12 mouse cellular contexts compared by ENCODE assay signal in the genomic region with DNA sequence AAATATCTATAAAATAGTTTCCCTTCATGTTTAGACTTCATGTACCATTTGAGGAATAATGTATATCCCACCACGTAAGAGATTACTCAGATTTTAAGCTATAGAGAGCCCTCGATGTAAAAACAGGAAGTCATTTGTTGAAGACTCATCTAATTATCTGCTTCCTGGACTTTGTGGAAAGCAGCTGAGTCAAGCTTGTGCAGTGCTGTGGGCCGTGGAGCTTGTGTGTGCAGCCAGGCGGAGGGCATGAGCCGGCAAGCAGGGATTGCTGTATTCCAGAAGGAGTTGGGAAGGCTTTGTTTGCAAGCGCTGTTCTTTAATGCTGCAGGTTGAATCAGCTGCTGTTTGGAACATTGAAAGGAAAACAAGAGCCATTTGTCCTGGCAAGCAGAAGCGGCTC. TPM values are rescaled to one million over a fixed set of nuclear protein-coding genes. Genes with fewer than 3 reads are reported as not detected.
DNase-seq lines count a peak whose midpoint lies in the region; ATAC-seq and TF ChIP-seq lines count a peak whose summit lies in the region.
"Had no signal": no experiment of that assay in that cellular context is flagged by ENCODE, and none has a peak within 500 bp of the region (broad histone marks: within the 10 kb centered on the region; RNA-seq: fewer than 3 reads in every experiment).

No protein-coding gene starts in this region.

- no peaks in the 10 kb centered on the region for H3K36me3 ChIP-seq in lung, embryonic 14.5 days (ENCODE audit: insufficient read depth)
- H3K36me3 ChIP-seq in G1E (replicated peaks) = peaks cover 58% of the 10 kb centered on the region
- H3K36me3 ChIP-seq in hindbrain, embryonic 10.5 days = no peaks in the 10 kb centered on the region
- H3K36me3 ChIP-seq: forebrain, embryonic 12.5 days; hindbrain, embryonic 15.5 days; neural tube, embryonic 15.5 days had no signal

- no peaks in the 10 kb centered on the region for H3K9me3 ChIP-seq in lung, embryonic 14.5 days (ENCODE audit: low read depth, low read length)
- H3K9me3 ChIP-seq in G1E (replicated peaks) = 0 out of 2 replicates have a peak, but pooled peaks cover 4% of the 10 kb centered on the region
- peaks cover 4% of the 10 kb centered on the region; the same call in 1 of the 2 replicates for H3K9me3 ChIP-seq in hindbrain, embryonic 10.5 days
- H3K9me3 ChIP-seq: forebrain, embryonic 12.5 days; heart, embryonic 10.5 days; hindbrain, embryonic 15.5 days; neural tube, embryonic 15.5 days had no signal

- WGBS in lung, embryonic 14.5 days = 59% methylated on average over 7 of the region's 7 CpGs
- 27% methylated on average over 7 of the region's 7 CpGs for WGBS in olfactory bulb, adult 2 months
- WGBS in hindbrain, embryonic 10.5 days = 58% methylated on average over 7 of the region's 7 CpGs

- H3K4me2 ChIP-seq in lung, embryonic 14.5 days = no peak overlapping the region
- H3K4me2 ChIP-seq: forebrain, embryonic 12.5 days; hindbrain, embryonic 15.5 days; neural tube, embryonic 15.5 days had no signal

- no peak overlapping the region for H3K4me3 ChIP-seq in lung, embryonic 14.5 days (ENCODE audit: low read depth, low read length)
- no peak overlapping the region for H3K4me3 ChIP-seq in G1E (ENCODE audit: low read depth, low read length)
- no peak overlapping the region for H3K4me3 ChIP-seq in olfactory bulb, adult 2 months (ENCODE audit: insufficient read depth, low read depth, low read length)
- H3K4me3 ChIP-seq in hindbrain, embryonic 10.5 days = no peak overlapping the region
- H3K4me3 ChIP-seq: forebrain, embryonic 12.5 days; heart, embryonic 10.5 days; hindbrain, embryonic 15.5 days; neural tube, embryonic 15.5 days had no signal

- H3K9ac ChIP-seq in lung, embryonic 14.5 days = no peak overlapping the region
- H3K9ac ChIP-seq: forebrain, embryonic 12.5 days; hindbrain, embryonic 15.5 days; neural tube, embryonic 15.5 days had no signal

- H3K27ac ChIP-seq in lung, embryonic 14.5 days (ENCODE audit: low read depth) = no peak overlapping the region
- H3K27ac ChIP-seq in olfactory bulb, adult 2 months (ENCODE audit: insufficient read depth, low read depth, low read length) = peak overlapping the region; percentile 54
- no peak overlapping the region for H3K27ac ChIP-seq in hindbrain, embryonic 10.5 days
- H3K27ac ChIP-seq: heart, embryonic 10.5 days; hindbrain, embryonic 15.5 days; neural tube, embryonic 15.5 days had no signal

- no peak for TF ChIP-seq POLR2A in olfactory bulb, adult 2 months (IDR thresholded peaks at IDR 0.05; ENCODE audit: insufficient read depth, low read depth, low read length)

- DNase-seq in lung, embryonic 14.5 days = peak; percentile 39
- no peak for DNase-seq in lung, postnatal 10 days
- DNase-seq in G1E (ENCODE audit: low spot score) = no peak
- peak; percentile 77 for DNase-seq in brain, adult 2 months (ENCODE audit: low read depth, low spot score)
- no peak for DNase-seq in left cerebral cortex, adult 18-20 months (ENCODE audit: low spot score in 2 of 2)
- DNase-seq in hindbrain, embryonic 10.5 days (ENCODE audit: low spot score) = no peak
- DNase-seq: cerebellum, postnatal 25 days had no signal

- TF ChIP-seq CTCF in lung, embryonic 14.5 days (IDR thresholded peaks at IDR 0.05; ENCODE audit: low read depth) = no peak
- no peak for TF ChIP-seq CTCF in G1E (IDR thresholded peaks at IDR 0.05; ENCODE audit: low read depth, low read length)
- TF ChIP-seq CTCF in olfactory bulb, adult 2 months (IDR thresholded peaks at IDR 0.05; ENCODE audit: insufficient read depth, low read depth, low read length) = no peak

- no peak for ATAC-seq in lung, embryonic 14.5 days (ENCODE audit: insufficient read depth)
- ATAC-seq in G1E (ENCODE audit: extremely low read depth, insufficient number of reproducible peaks, low FRiP score, poor library complexity, severe bottlenecking) = peak; percentile 61

- no peaks in the 10 kb centered on the region for H3K27me3 ChIP-seq in lung, embryonic 14.5 days (ENCODE audit: insufficient read depth, low read length)
- no peaks in the 10 kb centered on the region for H3K27me3 ChIP-seq in G1E (ENCODE audit: insufficient read depth, low read length)
- H3K27me3 ChIP-seq in hindbrain, embryonic 10.5 days (ENCODE audit: insufficient read depth, poor library complexity, severe bottlenecking) = no peaks in the 10 kb centered on the region
- H3K27me3 ChIP-seq: forebrain, embryonic 12.5 days; hindbrain, embryonic 15.5 days; neural tube, embryonic 15.5 days had no signal

- no peaks in the 10 kb centered on the region for H3K4me1 ChIP-seq in lung, embryonic 14.5 days (ENCODE audit: insufficient read depth)
- no peaks in the 10 kb centered on the region; the same call in 1 of the 2 replicates for H3K4me1 ChIP-seq in G1E (ENCODE audit: insufficient read depth, low read depth, low read length)
- peaks cover 17% of the 10 kb centered on the region for H3K4me1 ChIP-seq in olfactory bulb, adult 2 months (ENCODE audit: control insufficient read depth, insufficient read depth, low read length)
- H3K4me1 ChIP-seq in hindbrain, embryonic 10.5 days (replicated peaks) = peaks cover 6% of the 10 kb centered on the region
- H3K4me1 ChIP-seq: forebrain, embryonic 12.5 days; hindbrain, embryonic 15.5 days had no signal

RNA-seq across cellular contexts. Expression of gene Nceh1, which starts 27.5 kb away (rescaled TPM):
- polyA plus RNA-seq in lung, embryonic 14.5 days (2014; fragmentation: Nextera tagmentation; extraction: Ambion mirVana) = 4.1 and 6.8 TPM in 2 replicates
- total RNA-seq in G1E (2014; fragmentation: Nextera tagmentation) (25.7 and 28.1 TPM in 2 replicates), G1E (2017) (40.5 and 45.1 TPM in 2 replicates)
- polyA plus RNA-seq in G1E (2012) = 17.2 and 19.7 TPM in 2 replicates
- not detected in 2 replicates for polyA plus RNA-seq in olfactory bulb, adult 2 months (2012; ENCODE audit: insufficient read depth, insufficient read length, low replicate concordance, missing spikeins)
- 100 to 1,000 TPM; 114 to 130 TPM for total RNA-seq in left cerebral cortex, adult 18-20 months (2021)
- 3.3 and 4.3 TPM in 2 replicates for polyA plus RNA-seq in hindbrain, embryonic 10.5 days (2016; fragmentation: Nextera tagmentation; extraction: Ambion mirVana)

RNA-seq across cellular contexts. Expression of gene Ect2, which starts 56.6 kb away (rescaled TPM):
- 73.3 and 82.0 TPM in 2 replicates for polyA plus RNA-seq in lung, embryonic 14.5 days (2014; fragmentation: Nextera tagmentation; extraction: Ambion mirVana)
- total RNA-seq in G1E (2014; fragmentation: Nextera tagmentation) (130 and 191 TPM in 2 replicates), G1E (2017) (65.2 and 77.4 TPM in 2 replicates)
- 1.6 and 1.9 TPM in 2 replicates for polyA plus RNA-seq in G1E (2012)
- not detected in 2 replicates for polyA plus RNA-seq in olfactory bulb, adult 2 months (2012; ENCODE audit: insufficient read depth, insufficient read length, low replicate concordance, missing spikeins)
- 1 to 10 TPM in 1 of 2 experiments, under 1 TPM in 1; 0.30 to 1.1 TPM for total RNA-seq in left cerebral cortex, adult 18-20 months (2021)
- 65.4 and 91.8 TPM in 2 replicates for polyA plus RNA-seq in hindbrain, embryonic 10.5 days (2016; fragmentation: Nextera tagmentation; extraction: Ambion mirVana)

Comparison
In these comparisons a context has a peak if more than half of its experiments do, and no peak if none do; other contexts are left out.
1. DNase-seq: peak in lung, embryonic 14.5 days (single experiment) and brain, adult 2 months (single experiment); none in lung, postnatal 10 days (single experiment), G1E (single experiment), left cerebral cortex, adult 18-20 months (0 of 2) and hindbrain, embryonic 10.5 days (single experiment).